Mouse (Mus musculus) heart, postnatal 0 days (tissue): ENCODE data around the gene Rnf111. TPM values are rescaled to one million over a fixed set of nuclear protein-coding genes. Genes with fewer than 3 reads are reported as not detected.

ENCODE experiments used
- ATAC-seq: fragments of 200-750 bp; cut with Nextera tagmentation; 2 replicates; pipeline ENCODE4 v1.8.0; 2017; ENCODE audit warnings: low read depth, moderate number of reproducible peaks, moderate library complexity; ENCODE audit not compliant: insufficient read depth
- DNase-seq: peaks from one replicate; pipeline ENCODE4 v3.0.0-alpha.2; 2016; ENCODE audit warnings: low spot score
- H3K27ac ChIP-seq: fragments of 300-500 bp; sonication (generic); 2 replicates; pipeline ENCODE4 v1.5.1; 2014; ENCODE audit warnings: low read depth, mild to moderate bottlenecking
- H3K27me3 ChIP-seq: fragments of 300-500 bp; sonication (generic); 2 replicates; pipeline ENCODE4 v1.6.1; 2014; ENCODE audit warnings: low read length, mixed read lengths; ENCODE audit not compliant: control insufficient read depth, insufficient read depth
- H3K36me3 ChIP-seq: fragments of 300-500 bp; sonication (generic); replicated peaks from 2 replicates; pipeline ENCODE4 v1.6.1; 2014; ENCODE audit warnings: low read length, mixed read lengths; ENCODE audit not compliant: control insufficient read depth, insufficient read depth
- H3K4me1 ChIP-seq: fragments of 300-500 bp; sonication (generic); 2 replicates; pipeline ENCODE4 v1.6.1; 2014; ENCODE audit warnings: antibody characterized with exemption; ENCODE audit not compliant: control insufficient read depth, insufficient read depth
- H3K4me2 ChIP-seq: fragments of 300-500 bp; sonication (generic); 2 replicates; pipeline ENCODE4 v1.6.1; 2014; ENCODE audit warnings: low read depth, mild to moderate bottlenecking, low read length, moderate library complexity
- H3K4me3 ChIP-seq: fragments of 300-500 bp; sonication (generic); 2 replicates; pipeline ENCODE4 v1.5.1; 2014; ENCODE audit warnings: low read depth, low read length
- H3K9ac ChIP-seq: fragments of 300-500 bp; sonication (generic); replicated peaks from 2 replicates; pipeline ENCODE4 v1.6.1; 2014; ENCODE audit warnings: low read depth, low read length, mixed read lengths
- H3K9me3 ChIP-seq: fragments of 300-500 bp; sonication (generic); replicated peaks from 2 replicates; pipeline ENCODE4 v1.6.1; 2016; ENCODE audit warnings: low read length; ENCODE audit not compliant: control insufficient read depth
- CTCF ChIP-seq: IDR thresholded peaks from 2 replicates; pipeline ENCODE4 v1.5.1; 2016; ENCODE audit warnings: antibody characterized with exemption, control low read depth, low read depth
- EP300 ChIP-seq: IDR thresholded peaks from 2 replicates; pipeline ENCODE4 v1.6.1; 2016; ENCODE audit warnings: antibody characterized with exemption, low read depth
- WGBS: fragments of 180-500 bp; shearing (Covaris S2); extraction: QIAGEN DNeasy Blood & Tissue Kit; methylation state at CpG from one replicate; pipeline ENCODE4 v1.1.7; 2014; 5-methylcytosine and 5-hydroxymethylcytosine counted together
- polyA plus RNA-seq: library from polyadenylated mRNA; unstranded; fragments of >200 nt; fragmentation: Nextera tagmentation; extraction: Ambion mirVana; gene quantifications from 2 replicates; pipeline ENCODE4 v1.2.1, GENCODE M21; 2015
- total RNA-seq: library from RNA; depleted of rRNA; stranded (reverse); fragments of >200 nt; gene quantifications from 2 replicates; pipeline ENCODE4 v1.2.3, GENCODE M21; 2014; ENCODE audit warnings: low replicate concordance

Rnf111 gene
- total and polyA plus RNA-seq, 2 experiments from 2014 or later: 12.0 to 26.8 TPM

DNA sequence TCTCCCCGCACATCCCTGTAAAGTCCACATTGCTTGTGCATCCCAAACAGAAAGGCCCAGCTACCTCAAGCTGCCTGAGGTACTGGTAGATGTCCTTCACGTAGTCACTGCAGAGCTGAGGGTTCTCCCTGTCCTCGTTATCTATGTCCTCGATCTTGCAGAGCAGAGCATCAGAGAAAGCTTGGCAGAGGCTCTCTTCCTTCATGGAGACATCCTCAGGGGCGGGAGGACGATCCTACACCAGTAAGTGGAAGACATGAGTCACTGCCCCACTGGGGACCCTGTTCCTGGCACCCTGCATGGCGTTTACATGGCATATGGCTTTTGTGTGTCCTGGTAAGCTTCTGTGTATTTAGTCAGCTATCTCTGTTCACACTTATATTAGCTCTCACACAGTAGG lies 90.5 kb downstream of the Rnf111 start:
- ATAC-seq: no peak
- Histone ChIP-seq H3K9ac (no peak overlapping the region), H3K4me3 (no peak overlapping the region), H3K27me3 (no peaks in the 10 kb centered on the region), H3K27ac (no peak overlapping the region), H3K4me1 (no peaks in the 10 kb centered on the region), H3K4me2 (no peak overlapping the region), H3K36me3 (peaks cover 88% of the 10 kb centered on the region), H3K9me3 (no peaks in the 10 kb centered on the region)
- DNase-seq: no peak
- TF ChIP-seq CTCF (no peak), EP300 (no peak)
- 81% methylated on average over 7 of the region's 7 CpGs for WGBS

DNA sequence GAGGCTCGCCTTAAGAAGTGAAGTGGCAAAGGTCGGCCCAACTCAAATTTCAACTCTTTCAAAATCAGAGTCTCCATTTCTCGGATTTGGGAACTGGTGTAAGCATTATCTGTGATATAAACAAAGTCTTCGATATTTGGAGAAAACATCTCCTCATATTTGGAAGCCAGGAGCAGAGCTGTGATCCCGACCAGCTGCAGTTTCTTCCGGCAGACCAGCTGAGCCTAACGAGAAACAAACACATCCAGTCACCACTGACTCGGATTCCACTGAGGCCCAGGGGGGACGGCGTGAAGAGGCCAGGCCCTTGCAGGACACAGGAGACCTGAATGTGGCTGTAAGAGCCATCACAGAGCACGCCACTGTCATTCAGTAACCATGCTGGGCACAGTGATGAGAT lies 92.9 kb downstream of the Rnf111 start:
- ATAC-seq (no peak), DNase-seq (no peak)
- Histone ChIP-seq H3K4me3 (no peak overlapping the region), H3K9me3 (no peaks in the 10 kb centered on the region), H3K9ac (no peak overlapping the region), H3K27me3 (no peaks in the 10 kb centered on the region), H3K36me3 (peaks cover 88% of the 10 kb centered on the region), H3K4me2 (no peak overlapping the region), H3K4me1 (no peaks in the 10 kb centered on the region), H3K27ac (no peak overlapping the region)
- TF ChIP-seq EP300: no peak
- TF ChIP-seq CTCF: no peak
- 83% methylated on average over 11 of the region's 11 CpGs for WGBS

DNA sequence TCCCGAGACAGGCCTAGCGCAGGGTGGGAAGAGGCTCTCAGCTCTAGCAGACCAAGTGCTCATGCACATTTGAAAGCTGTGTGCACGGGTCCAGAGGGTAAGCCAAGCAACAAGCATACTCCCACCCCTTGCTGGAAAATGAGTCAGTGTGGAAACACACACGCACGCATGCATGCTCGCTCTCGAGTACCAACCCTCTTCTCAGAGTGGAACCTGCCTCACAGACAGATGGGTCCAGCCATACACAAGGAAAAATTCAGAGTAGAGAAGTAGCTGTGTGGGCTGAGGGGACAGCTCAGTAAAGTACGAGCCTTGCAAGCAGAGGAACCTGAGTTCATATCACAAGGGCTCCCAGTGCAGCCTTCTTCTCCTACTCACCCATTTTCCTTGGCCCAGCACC lies 93.8 kb downstream of the Rnf111 start:
- DNase-seq: no peak
- Histone ChIP-seq H3K27ac (no peak overlapping the region), H3K9me3 (no peaks in the 10 kb centered on the region), H3K27me3 (no peaks in the 10 kb centered on the region), H3K4me2 (no peak overlapping the region), H3K9ac (no peak overlapping the region), H3K36me3 (peaks cover 81% of the 10 kb centered on the region), H3K4me1 (no peaks in the 10 kb centered on the region), H3K4me3 (no peak overlapping the region)
- ATAC-seq: no peak
- 94% methylated on average over 8 of the region's 8 CpGs for WGBS
- TF ChIP-seq CTCF: no peak
- TF ChIP-seq EP300: no peak

DNA sequence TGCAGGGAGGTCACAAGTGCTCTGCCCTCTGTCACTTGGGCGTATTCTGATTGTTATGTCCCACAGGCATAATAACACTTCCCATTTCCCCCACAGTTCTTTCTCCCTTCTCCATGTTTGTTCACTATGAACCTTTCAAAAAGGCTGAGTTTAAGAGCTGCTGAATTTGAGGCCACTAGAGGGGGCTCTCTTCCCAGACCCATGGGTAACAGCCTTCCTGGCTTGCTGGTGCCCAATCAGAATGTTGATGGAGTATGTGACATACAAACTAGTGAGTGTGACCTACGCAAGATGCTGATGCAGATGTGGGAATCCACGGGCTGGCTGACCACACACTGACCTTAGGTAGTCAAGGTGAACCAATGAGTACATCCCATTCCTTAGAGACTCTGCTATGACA lies 94.7 kb downstream of the Rnf111 start:
- no peak overlapping the region for H3K9ac ChIP-seq
- no peak overlapping the region for H3K27ac ChIP-seq
- H3K4me2 ChIP-seq: no peak overlapping the region
- peaks cover 73% of the 10 kb centered on the region for H3K36me3 ChIP-seq
- H3K4me3 ChIP-seq: no peak overlapping the region
- H3K27me3 ChIP-seq: no peaks in the 10 kb centered on the region
- WGBS: 83% methylated on average over 3 of the region's 3 CpGs
- ATAC-seq (no peak), DNase-seq (peak; percentile 37)
- TF ChIP-seq CTCF (peak; percentile 69), EP300 (no peak)
- H3K4me1 ChIP-seq: no peaks in the 10 kb centered on the region
- H3K9me3 ChIP-seq: no peaks in the 10 kb centered on the region

DNA sequence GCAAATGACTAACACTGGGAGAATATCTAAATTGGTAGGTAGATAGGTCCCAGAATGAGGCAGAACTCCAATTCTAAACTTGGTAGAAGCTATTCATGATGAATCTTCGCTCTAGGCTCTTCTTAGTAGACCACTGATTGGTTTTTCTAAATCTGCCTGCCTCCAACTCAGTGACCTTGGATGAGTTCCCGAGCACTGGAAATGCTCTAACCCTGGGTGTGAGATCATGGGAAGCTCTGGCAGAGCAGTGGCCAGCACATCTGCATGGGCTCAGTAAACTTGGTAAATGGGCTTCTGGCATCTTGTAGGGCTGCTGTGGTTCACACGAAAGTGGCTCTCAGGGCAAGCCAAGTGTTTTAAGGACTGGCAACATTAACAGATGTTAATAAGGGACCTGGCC lies 96.9 kb downstream of the Rnf111 start:
- H3K9me3 ChIP-seq: no peaks in the 10 kb centered on the region
- no peaks in the 10 kb centered on the region for H3K27me3 ChIP-seq
- peaks cover 51% of the 10 kb centered on the region for H3K36me3 ChIP-seq
- H3K4me3 ChIP-seq: no peak overlapping the region
- DNase-seq (no peak), ATAC-seq (no peak)
- no peak overlapping the region for H3K27ac ChIP-seq
- H3K4me1 ChIP-seq: no peaks in the 10 kb centered on the region
- no peak overlapping the region for H3K4me2 ChIP-seq
- no peak overlapping the region for H3K9ac ChIP-seq
- no peak for TF ChIP-seq EP300
- no peak for TF ChIP-seq CTCF
- WGBS: 81% methylated on average over 3 of the region's 3 CpGs

DNA sequence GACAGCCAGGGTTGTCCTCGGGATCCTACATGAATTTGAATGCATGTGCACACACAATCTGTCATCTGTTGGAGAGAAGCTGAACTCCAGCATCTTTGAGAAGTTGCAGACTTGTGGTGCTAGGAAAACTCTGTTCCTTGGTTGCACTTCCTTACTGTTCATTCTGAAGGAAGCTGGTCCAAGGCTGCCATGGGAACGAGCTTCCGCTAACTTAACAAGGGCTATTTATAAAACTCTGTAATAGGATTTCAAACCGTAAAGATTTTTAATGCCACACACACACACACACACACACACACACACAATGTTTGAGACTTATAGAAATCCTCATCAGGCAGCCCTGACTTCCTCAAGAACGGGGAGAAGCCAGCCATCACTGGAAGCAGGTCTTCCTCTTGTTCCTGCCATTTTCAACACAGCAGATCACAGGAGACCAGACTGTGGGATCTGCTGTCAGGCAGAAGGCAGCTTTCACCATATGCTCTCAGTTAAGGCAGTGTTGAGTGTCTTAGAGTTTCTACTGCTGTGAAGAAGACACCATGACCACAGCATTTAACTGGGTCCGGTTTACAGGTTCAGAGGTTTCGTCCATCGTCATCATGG lies 101.5 kb downstream of the Rnf111 start:
- Histone ChIP-seq H3K36me3 (peaks cover 26% of the 10 kb centered on the region), H3K9me3 (no peaks in the 10 kb centered on the region), H3K4me3 (no peak overlapping the region), H3K27ac (no peak overlapping the region), H3K9ac (no peak overlapping the region), H3K4me2 (no peak overlapping the region), H3K27me3 (no peaks in the 10 kb centered on the region), H3K4me1 (no peaks in the 10 kb centered on the region)
- ATAC-seq: no peak
- DNase-seq: no peak
- WGBS: 79% methylated on average over 8 of the region's 8 CpGs
- TF ChIP-seq CTCF: no peak
- TF ChIP-seq EP300: no peak
